Mouse (Mus musculus): ENCODE results near the gene Cct7.

- no peak for TF ChIP-seq POLR2A (IDR thresholded peaks at IDR 0.05; ENCODE audit: low read depth, low read length)
- no peak for TF ChIP-seq CTCF (IDR thresholded peaks at IDR 0.05; ENCODE audit: extremely low read depth, insufficient read length, insufficient replicate concordance, low read depth, low read length)
These were observed 29.4 kb downstream of the Cct7 start for GRCm38 (mm10) chr6:85480685-85481084.

Data from small intestine, adult 2 months (tissue).